Mouse (Mus musculus) thymus, adult 2 months (tissue): ENCODE measurements around the gene Grk1.

ENCODE experiments used
- CTCF ChIP-seq: fragments of 200-500 bp; IDR thresholded peaks from 2 replicates; pipeline ENCODE4 v1.5.1; 2012; ENCODE audit warnings: mild to moderate bottlenecking, control low read depth, low read length, moderate library complexity, borderline replicate concordance; ENCODE audit not compliant: control insufficient read depth, poor library complexity, insufficient read depth; ENCODE audit errors: extremely low read depth
- POLR2A ChIP-seq: fragments of 200-500 bp; IDR thresholded peaks from 2 replicates; pipeline ENCODE4 v1.6.1; 2012; ENCODE audit warnings: mild to moderate bottlenecking, low read length, control low read depth, moderate library complexity; ENCODE audit not compliant: control insufficient read depth, poor library complexity, insufficient read depth; ENCODE audit errors: extremely low read depth

- TF ChIP-seq CTCF = no peak
- TF ChIP-seq POLR2A = no peak
Observed at GRCm38 (mm10) chr8:13468737-13469136, 63.9 kb downstream of the Grk1 start.
